Mouse (Mus musculus) embryonic fibroblast, embryonic 13.5 days (primary cell): ENCODE results near the gene Efna1.

Experiments
- CTCF ChIP-seq: IDR thresholded peaks from 2 replicates; pipeline ENCODE4 v1.5.1; 2011; ENCODE audit warnings: mild to moderate bottlenecking, control low read depth, low read length, moderate library complexity, borderline replicate concordance; ENCODE audit not compliant: insufficient read depth
- POLR2A ChIP-seq: IDR thresholded peaks from 2 replicates; pipeline ENCODE4 v1.6.1; 2011; ENCODE audit warnings: low read depth, mild to moderate bottlenecking, control low read depth, low read length, moderate library complexity

DNA sequence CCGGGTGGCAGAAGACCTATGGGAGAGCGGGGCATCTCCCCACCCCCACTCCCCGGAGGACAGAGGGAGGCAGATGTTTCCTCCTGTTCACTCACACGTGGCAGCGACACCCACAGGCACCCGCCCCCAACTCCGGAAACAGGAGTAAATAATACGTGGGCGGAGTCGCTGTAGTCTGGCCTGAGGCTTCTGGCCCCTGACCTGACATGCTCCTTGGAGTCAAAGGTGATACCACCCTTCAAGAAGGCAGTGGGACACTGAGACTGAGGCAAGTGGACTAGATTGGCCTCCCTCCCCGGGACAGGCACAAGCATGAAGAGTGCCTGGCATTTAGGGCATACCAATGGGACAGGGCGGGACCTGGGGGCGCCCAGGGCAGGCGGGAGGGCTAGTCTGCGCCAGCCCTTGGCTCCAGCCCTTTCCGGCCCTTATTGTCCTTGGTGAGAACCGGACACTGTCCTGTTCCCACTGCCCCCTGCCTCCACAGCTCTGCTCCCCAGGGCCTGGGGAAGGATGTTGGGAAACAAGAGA, 29.5 kb downstream of the Efna1 start:
- TF ChIP-seq CTCF (no peak), POLR2A (no peak)
